Mouse (Mus musculus) cerebellum, adult 2 months (tissue): Measurements from ENCODE around the gene Gm5134.

Source experiments
- CTCF ChIP-seq: fragments of 200-500 bp; IDR thresholded peaks from 2 replicates; pipeline ENCODE4 v1.5.1; 2011; ENCODE audit warnings: low read depth, mild to moderate bottlenecking, control low read depth, low read length, moderate library complexity, borderline replicate concordance; ENCODE audit not compliant: insufficient read depth
- POLR2A ChIP-seq: fragments of 200-500 bp; IDR thresholded peaks from 2 replicates; pipeline ENCODE4 v1.6.1; 2011; ENCODE audit warnings: low read length, control low read depth, borderline replicate concordance; ENCODE audit not compliant: insufficient read depth

- TF ChIP-seq CTCF (no peak), POLR2A (no peak)
Measured at GRCm38 (mm10) chr10:76028016-76028366, 73.7 kb downstream of the Gm5134 start.
